21 mouse cellular contexts compared by ENCODE assay signal in genomic region chr13:10220403-10220802, GRCm38 (mm10).
DNase-seq lines count a peak whose midpoint lies in the region; ATAC-seq and TF ChIP-seq lines count a peak whose summit lies in the region.
"Had no signal": no experiment of that assay in that cellular context is flagged by ENCODE, and none has a peak within 500 bp of the region (broad histone marks: within the 10 kb centered on the region; RNA-seq: fewer than 3 reads in every experiment).

No protein-coding gene starts in this region.

- peak overlapping the region; percentile 11; the same call in 1 of the 2 replicates for H3K4me3 ChIP-seq in G1E (ENCODE audit: low read depth, low read length)
- H3K4me3 ChIP-seq: embryonic facial prominence, embryonic 15.5 days; gastrocnemius, adult 2 months; kidney, embryonic 15.5 days; layer of hippocampus, adult 2 months; limb, embryonic 10.5 days; midbrain, embryonic 12.5 days; neural tube, embryonic 13.5 days had no signal

- DNase-seq in kidney, adult 8-10 months = peak; percentile 3
- DNase-seq in kidney, postnatal 4 days = no peak
- DNase-seq in G1E (ENCODE audit: low spot score) = no peak
- peak; percentile 50 for DNase-seq in Muller cell, postnatal 12 days (ENCODE audit: inconsistent ontology term)
- no peak for DNase-seq in right cerebral cortex, postnatal 14 days
- DNase-seq in spleen, postnatal 10 days (ENCODE audit: low spot score in 2 of 2) = no peak
- DNase-seq: adrenal gland, postnatal 36 days; cerebellum, adult 11-12 months; cerebellum, postnatal 25 days; gastrocnemius, adult 2 months; lung, embryonic 14.5 days; lung, postnatal 4 days; right cerebral cortex, adult 18-20 months; thymus, postnatal 36 days had no signal

- no peaks in the 10 kb centered on the region for H3K9me3 ChIP-seq in G1E (replicated peaks)
- H3K9me3 ChIP-seq: embryonic facial prominence, embryonic 15.5 days; kidney, embryonic 15.5 days; limb, embryonic 10.5 days; midbrain, embryonic 12.5 days; neural tube, embryonic 13.5 days had no signal

- no peaks in the 10 kb centered on the region for H3K27me3 ChIP-seq in G1E (ENCODE audit: insufficient read depth, low read length)
- H3K27me3 ChIP-seq: embryonic facial prominence, embryonic 15.5 days; kidney, embryonic 15.5 days; midbrain, embryonic 12.5 days; neural tube, embryonic 13.5 days had no signal

- ATAC-seq in G1E (ENCODE audit: extremely low read depth, insufficient number of reproducible peaks, low FRiP score, poor library complexity, severe bottlenecking) = peak; percentile 88
- peak; percentile 81 for ATAC-seq in megakaryocyte, adult 5-6 weeks (ENCODE audit: poor library complexity, severe bottlenecking)

- no peaks in the 10 kb centered on the region for H3K36me3 ChIP-seq in G1E (replicated peaks)
- H3K36me3 ChIP-seq: embryonic facial prominence, embryonic 15.5 days; kidney, embryonic 15.5 days; limb, embryonic 10.5 days; midbrain, embryonic 12.5 days; neural tube, embryonic 13.5 days had no signal

- H3K4me1 ChIP-seq in G1E (ENCODE audit: insufficient read depth, low read depth, low read length) = peaks cover 16% of the 10 kb centered on the region
- H3K4me1 ChIP-seq: embryonic facial prominence, embryonic 15.5 days; kidney, embryonic 15.5 days; limb, embryonic 10.5 days; midbrain, embryonic 12.5 days; neural tube, embryonic 13.5 days had no signal

- no peak for TF ChIP-seq CTCF in G1E (IDR thresholded peaks at IDR 0.05; ENCODE audit: low read depth, low read length)

Comparison
In these comparisons a context has a peak if more than half of its experiments do, and no peak if none do; other contexts are left out.
1. DNase-seq: peak in kidney, adult 8-10 months (2 of 2) and Muller cell, postnatal 12 days (single experiment); none in kidney, postnatal 4 days (0 of 2), G1E (single experiment), right cerebral cortex, postnatal 14 days (single experiment) and spleen, postnatal 10 days (0 of 2).